Mouse (Mus musculus): ENCODE measurements at regions not wholly inside any gene's neighbourhood (a gene's known extent, or its start where the extent isn't known, plus 50 kb on each side); places are given as distances from the start of the nearest gene placed in this dataset.
A peak's percentile ranks its signal among the peaks of the same experiment; 100 is the strongest.

DNA sequence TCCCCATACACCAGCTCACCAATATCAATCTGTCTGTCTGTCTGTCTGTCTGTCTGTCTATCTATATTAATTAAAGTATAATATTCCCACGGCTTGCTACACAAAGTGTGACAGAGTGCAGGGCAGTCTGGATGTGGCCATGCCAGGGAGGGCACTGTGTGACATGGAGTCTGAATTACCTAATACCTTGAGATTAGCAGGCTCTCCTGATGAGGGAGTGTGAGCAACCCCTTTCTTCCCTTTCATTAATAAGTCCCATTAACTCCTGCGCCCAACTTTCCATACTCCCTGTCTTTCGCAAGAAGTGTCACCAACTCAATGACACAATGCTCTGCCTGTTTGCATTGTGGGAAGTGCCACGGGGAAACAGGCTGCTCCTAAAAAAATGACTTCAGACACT, 177.9 kb upstream of the Runx1 start:
- no peak for DNase-seq

DNA sequence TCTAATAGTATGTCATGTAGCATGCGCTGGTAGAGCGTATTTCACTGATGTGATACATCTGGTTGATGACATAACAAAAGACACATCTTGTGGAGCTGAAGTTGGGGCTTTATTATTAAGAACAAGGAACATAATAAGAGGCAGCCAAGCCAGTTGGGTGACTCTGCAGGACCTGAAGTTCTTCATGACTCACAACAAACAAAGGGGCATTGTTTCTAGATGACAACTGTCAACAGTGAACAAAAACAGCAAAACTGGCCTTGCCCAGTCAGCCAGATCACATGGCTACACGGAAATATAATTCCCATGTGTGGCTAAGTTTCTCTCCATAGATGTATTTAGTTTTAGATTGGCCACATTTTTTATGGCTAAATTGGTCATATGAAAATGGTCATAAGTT, 172.7 kb upstream of the Runx1 start:
- DNase-seq, result no peak

DNA sequence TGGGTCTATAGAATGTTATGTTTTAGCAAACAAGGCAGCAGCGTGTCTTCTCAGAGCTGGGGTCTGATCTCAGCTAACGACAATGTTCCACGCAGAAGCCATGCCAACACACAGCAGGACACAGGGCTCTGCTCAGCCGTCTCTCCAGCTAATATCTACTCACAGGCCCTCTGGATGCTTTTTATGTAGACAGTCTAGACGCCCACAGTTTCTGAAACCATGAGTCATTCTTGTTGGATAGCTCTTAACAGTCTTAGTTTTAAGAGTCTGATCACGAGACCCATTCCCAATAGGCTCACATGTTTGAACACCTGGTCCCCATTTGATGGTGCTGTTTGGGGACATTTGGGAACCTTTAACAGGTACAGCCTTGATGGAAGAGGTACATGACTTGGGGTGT, 171.7 kb upstream of the Runx1 start:
- DNase-seq, result no peak

DNA sequence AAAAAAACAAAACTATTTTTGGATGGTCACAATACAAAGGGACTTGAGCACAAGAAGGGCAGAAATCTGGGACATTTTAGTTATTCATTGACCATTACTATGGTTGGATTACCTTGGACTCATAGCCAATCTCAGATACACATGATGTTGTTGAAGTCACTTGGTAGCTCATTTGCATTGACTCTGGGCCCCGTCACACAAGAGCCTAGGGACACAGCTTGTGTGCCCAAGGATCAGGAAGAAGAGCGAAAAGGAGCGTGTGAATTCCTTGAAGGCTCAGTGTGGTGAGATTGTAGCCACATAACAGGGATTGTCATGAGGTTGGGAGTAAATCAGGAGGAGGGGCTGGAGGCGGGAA, 170.0 kb upstream of the Runx1 start:
- peak; percentile 44 for DNase-seq

DNA sequence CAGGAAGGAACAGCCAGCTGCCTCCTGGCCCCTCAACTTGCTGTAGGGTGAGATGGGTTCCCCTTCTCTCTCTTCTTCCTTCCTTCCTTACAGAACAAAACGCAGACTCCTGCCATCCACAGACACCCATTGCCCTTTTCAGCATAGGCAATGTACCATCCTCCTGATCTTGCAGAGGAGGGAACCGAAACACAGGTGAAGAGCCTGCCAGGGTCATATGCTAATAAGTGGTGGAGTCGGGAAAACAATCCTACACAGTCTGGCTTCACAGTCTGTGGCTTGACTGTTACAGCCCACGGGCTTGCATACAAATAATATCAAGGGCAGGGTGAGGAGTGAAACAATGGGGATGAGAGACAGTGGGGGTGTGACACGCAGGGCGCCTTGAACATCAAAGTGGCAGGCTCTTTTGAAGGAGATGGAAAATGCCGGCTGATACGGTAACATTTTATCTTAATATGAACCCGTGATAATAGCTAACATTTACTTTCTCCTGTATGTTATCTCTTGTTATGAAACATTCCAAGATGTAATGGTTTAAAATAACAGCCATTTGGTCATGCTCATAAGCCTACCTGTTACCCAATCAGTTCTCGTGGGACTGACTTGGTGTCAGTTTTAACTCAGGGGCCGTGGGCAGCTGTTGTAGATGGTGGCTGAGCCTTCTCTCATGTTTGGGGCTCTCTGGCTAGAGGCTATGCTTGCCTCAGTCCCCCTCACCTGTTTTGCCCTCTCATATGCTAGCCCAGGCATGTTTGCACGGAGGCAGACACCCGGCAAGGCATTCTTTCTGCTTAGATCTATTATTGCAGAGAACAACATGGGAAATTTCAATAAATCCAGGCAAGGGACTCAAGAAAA, 169.4 kb upstream of the Runx1 start:
- no peak for DNase-seq

DNA sequence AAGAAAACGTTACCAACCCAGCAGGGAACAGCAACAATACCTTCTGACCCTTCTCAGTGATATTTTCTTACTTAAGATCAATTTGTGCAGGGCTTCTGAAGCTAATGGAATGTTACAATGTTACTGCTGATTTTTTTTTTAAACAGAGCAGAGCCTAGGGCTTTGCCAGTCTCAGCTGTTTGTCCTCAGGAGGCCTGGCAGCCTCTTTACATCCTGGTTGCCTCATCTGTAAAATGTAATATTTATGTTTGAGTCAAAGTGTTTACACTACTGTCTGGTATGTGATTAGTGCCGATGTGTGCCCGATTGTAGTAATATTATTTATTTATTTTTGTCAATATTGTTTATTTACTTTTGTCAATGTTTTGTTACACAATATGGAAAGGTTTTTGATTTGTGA, 166.9 kb upstream of the Runx1 start:
- DNase-seq, result no peak

DNA sequence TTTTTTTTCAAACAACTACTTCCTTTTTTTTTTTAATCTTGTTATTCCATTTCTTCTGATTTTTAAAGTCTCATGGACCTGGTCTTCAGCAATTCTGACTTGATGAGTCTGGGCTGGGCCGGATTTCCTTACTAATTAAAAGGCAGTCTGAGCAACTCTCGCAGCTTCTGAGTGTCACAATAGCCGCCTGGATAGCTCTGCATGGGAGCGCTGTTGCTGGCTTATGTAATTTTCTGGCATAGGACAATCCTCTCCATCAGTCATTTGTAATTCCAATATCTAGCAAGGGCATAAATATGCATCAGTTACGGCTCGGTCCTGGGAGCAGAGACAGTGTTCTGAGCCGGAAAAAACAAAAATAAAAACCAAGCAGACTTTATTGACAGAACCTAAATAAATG, 165.5 kb upstream of the Runx1 start:
- DNase-seq, result peak; percentile 19

DNA sequence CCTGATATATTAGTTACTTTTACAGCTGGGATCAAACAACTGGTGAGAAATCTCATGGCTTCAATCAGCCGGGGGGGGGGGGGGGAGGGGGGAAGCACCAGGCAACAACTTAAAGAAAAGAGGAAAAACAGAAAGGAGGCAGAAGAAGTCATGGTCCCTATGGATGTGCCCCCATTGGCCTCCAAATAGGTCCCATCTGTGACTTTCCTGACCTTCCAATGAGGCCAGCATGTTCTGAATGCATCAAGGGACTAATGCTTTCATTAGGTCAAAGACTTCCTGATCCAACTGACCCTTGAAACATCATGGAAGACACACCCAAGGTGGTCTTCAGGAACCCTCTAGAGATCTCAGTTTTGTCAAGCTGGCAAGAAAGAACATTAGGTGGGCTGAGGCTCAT, 162.5 kb upstream of the Runx1 start:
- DNase-seq, result no peak

DNA sequence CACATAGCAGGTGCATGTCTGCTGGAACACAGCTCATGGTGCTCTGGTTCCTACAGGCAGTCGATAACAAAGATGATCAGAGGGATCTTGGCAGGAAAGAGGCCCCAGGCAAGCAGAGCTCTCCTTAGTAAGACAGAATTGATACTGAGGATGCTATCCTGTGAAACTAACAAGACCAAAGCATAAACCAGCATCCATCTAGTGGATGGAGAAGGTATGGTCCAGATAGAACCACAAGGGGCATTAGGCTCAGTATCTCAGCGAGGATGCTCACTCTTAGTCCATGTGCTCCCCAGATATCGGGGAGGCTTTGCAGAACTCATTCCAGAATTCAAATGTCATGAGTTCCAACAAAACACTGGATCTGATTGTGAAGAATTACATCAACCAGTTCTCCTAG, 162.1 kb upstream of the Runx1 start:
- no peak for DNase-seq

DNA sequence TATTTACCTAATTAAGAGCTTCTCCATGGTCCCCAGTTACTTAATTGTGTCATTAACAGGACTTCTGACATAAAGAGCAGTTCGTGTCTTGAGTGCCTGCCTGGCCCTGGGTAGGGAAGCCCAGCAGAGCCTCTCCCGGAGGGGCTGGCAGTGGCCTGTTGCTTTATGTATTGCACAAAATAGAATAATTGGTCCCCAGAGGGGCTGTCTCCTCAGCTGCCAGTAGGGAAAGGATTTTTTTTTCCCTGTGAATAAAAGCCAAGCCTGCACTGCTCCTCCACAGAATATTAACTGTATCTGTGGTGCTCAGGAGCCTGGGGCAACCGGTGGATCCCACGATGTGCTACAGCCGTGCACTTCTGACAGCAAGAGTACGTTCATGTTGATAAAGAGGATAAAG, 159.8 kb upstream of the Runx1 start:
- no peak for DNase-seq

DNA sequence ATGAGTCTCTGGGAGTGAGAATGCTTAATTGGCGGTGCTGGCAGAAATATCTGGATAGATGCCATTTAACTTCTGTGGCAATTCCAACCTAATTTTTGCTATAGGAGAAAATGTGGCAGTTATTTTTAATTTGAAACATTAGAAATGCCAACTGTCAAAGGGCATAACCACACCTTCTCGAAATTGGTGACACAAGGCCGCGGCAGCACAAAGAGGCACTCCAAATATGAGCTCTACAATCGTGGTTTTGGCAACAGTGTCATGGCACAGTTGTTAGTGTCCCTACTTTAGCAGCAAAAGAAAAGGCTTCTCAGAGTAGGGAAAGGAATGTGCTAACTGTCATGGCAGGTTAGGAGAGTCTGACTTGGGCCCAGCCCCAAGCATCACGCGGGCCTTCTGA, 157.0 kb upstream of the Runx1 start:
- no peak for DNase-seq

DNA sequence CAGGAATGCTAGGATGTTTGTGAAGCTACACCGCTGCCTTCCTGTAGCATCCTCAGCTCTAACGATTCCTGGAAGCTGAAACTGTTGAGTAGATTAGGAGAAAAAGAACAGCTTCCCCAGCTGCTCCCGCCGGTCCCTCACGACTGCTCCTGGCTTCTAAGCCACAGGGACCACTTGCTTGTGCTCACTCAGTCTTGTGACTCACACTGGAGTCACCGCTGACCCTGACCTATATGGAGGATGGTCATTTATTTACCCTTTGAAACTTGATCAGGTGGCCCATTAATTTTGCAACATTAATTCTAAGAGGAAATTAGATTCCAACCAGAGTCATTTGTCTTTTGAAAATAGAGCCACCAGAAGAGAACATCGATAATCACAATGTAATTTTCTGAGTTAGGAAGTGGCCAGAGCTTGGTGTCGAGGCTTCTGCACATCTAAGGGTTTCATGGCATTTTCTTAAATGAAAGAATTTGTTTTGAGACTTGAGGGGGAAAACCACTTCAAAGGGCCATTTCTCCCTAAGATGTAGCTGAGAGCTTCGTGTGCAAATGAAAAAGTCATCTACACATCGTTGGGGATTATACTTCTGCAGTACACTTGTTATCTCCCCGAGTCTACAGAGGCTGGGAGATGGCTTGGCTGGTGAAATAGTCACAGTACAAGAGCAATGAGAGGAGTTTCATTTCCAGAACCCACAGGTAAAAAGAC, 153.8 kb upstream of the Runx1 start:
- no peak for DNase-seq

DNA sequence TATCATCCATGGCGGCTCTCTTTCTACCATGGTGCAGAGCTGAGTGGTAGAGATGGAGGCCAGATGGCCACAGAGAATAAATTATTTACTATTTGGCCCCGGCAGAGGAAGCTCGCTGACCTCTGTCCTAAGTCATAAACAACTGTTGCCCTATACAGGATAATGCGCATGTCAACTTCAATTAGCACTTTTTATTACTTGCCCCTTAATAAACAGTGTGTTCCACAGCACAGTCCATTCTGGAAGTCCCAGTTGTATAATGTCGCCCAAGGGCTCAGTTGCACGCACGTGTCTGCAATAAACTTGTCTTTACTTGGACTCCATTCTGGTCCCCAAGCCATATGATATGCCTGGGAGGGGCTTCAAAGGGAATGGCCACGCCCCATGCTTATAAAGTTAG, 150.1 kb upstream of the Runx1 start:
- DNase-seq, result no peak

DNA sequence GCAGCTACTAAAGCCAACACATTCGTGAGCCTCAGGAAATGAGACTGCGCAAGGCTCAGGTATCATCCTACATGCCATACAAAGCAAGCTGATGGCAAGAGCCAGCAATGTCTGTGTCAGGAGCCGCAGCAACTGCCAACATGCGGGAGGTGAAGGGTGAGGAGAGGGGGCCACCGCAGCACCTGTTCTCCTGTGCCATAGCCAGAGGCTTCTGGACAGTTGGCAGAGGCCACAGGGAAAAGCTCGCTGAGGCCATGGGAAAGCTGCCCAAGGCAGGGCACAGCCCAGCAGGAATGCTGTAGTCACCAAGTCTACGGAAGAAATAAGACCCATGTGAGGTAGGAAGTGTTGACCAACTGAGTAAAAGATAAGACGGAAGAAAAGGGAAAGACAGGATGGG, 149.1 kb upstream of the Runx1 start:
- no peak for DNase-seq

DNA sequence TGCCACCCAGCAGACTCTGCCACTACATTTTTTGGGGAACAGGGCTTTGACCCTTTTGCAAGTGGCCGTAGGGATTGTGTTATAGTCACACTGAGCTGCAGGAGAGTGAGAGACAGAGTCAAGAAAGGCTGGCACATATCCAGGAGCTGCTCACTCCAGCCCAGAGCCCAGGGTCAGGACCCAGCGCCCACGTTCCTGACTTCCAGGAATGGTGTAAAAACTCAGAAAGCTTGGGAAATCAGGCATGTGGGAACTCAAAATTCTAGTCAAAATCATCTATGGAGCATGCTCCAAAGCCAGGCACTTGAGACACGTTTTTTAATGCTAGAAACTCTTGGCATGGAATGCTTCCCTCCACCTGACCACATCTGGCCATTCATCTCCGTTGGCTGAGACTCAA, 146.7 kb upstream of the Runx1 start:
- no peak for DNase-seq

DNA sequence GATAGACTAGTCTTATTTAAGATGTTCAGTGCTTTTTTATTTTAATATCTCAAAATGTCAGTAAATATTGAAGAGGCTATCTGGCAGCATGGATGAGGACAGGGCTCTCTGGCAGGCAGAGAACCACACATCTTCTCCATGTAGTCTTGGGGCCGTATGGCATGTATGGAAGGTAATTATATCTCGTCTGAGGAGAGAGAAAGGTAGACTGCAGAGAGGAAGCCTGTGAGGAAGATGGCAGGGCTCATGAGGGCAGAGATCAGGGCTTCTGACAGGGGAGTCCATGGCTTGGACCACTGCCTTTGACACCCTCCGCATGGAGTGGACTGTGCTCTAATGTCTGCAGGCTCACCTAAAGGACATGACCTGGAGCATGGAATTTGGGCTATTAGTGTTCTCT, 146.0 kb upstream of the Runx1 start:
- no peak for DNase-seq

DNA sequence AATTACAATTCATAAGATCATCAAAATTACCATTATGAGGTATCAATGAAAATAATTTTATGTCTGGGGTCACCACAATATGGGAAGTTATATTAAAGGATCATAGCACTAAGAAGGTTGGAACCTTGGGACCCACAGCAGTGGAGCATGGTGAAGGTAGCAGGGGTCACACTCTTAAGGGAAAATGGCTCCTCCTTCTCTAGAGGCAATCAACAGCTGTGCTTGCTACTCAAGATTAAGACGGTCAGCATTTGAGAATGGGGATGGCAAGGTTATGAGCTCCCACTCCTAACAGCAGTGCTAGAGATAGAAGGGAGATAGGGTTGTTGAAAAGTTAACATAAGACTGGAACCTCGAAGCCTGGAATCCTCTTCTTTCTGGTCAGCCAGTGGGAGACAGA, 144.6 kb upstream of the Runx1 start:
- DNase-seq, result no peak

DNA sequence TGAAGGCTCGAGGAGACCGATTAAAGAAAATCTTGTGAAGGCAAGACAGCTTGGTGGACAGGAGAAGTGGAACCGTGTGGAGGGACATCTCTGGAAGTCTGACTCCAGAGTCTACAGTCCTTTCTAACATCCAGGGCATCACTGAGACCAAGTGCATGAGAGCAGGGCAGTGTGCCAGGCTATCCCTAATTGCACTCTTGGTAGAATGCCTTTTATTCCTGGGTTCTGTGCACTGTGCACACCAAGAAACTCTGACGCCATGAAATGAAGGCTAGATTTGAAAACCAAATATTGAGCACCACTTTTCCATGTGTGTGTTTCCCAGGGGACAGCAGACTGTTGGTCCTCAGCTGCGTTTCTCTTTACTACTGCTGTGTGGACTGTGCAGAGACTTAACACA, 143.1 kb upstream of the Runx1 start:
- no peak for DNase-seq

DNA sequence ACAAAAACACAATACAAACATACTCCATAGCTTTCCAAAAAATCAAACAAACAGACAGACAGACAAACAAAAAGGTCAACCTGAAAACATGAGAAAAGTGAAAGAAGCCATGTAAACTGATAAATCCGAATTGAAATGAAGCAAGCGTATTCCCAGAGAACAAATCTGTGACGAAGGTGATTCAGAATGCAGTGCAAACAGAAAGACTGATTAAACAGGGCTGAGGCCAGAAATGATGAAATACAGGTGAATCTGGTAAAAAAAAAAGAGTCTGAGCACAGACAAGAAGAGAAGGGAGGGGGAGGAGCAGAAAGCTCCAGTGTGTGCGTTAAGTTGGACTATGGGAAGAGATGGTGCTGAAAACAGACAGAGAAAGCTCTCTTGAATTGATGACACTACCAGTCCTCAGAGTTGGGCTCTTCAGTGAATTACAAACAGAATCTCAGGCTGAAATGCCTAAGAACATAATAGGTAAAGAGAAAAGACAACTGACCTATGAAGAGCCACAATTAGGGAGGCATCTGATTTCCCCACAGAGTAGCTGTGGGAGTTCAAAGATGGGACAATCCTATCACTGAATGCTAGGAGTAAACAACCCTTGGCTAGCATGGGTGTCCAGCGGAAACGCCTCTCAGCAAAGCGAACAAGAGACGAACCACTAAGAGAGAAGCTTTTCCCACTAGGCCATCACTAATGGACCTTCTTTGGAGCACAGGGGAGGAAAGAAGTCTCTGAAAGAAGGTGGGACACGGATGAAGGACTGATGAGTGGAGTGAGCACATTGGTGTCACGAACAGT, 140.3 kb upstream of the Runx1 start:
- no peak for DNase-seq

DNA sequence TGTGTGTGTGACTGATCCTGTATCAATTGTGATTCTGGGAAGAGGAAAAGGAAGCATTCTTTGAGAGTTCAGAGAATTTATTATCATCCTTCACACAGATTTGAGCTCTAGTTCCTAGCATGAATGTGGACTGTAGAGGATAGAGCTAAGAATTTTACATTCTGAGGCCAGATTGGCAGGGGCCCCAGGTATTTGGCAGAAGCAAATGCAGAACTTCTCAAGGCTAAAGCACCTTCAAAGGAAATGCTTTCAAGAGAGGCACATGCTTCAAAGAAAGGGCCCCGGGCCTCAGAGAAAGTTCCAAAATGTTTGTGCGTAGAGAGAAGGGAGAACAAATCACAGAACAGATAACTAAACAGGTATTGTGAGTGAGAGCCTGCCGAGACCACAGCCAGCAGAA, 139.7 kb upstream of the Runx1 start:
- DNase-seq, result no peak

DNA sequence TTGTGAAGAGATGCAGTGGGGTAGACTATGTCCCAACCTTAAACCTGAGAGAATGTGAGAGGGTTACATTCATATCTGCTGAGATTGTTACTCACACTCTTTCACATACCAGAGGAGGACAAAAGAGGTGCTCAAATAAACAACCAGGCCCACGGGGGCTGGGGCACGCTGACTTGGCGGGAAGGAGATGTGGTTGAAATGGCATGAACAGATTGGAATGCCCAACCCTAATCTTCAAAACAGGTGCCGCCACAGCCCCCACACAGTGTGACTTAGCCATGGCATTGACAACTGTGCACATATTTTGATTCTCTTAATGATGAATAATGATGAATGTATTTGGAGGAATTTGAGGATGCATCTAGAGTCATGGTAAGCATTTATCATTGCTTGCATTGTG, 137.6 kb upstream of the Runx1 start:
- no peak for DNase-seq

DNA sequence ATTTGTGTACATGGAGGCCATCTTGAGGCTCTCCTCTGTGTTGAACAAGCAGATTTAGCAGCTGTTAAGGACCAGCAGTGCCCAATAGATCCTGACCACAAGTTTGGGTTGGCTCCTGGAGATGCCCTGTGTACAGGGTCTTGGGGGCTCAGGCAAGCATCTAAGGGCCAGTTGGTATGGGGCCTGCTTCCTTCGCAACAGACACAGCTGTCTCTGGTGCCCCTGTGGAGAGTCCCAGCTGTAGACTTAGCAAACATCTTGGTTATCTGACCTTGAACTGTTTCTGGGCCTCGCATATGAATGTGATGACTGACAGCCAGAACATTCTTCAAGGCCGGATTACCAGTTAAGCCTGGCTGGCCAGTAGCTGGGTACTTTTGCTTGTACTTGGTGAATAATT, 135.4 kb upstream of the Runx1 start:
- DNase-seq, result no peak

DNA sequence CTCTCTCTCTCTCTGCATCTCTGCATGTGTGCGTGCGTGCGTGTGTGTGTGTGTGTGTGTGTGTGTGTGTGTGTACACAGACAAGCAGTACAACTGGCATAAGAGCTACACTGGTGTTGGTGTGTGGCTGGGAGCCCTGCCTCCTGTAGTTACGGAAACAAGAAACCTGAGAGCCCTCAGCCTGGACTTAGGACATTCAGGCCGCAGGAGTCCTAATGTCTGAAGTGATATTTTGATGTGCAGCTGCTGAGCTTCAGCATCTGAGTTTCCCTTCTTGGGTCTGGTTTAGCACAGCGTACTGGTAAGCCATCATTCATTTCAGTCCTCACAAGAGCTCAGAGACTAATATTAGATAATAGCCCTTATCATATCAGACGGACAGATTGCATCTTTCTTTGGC, 134.8 kb upstream of the Runx1 start:
- DNase-seq, result no peak

DNA sequence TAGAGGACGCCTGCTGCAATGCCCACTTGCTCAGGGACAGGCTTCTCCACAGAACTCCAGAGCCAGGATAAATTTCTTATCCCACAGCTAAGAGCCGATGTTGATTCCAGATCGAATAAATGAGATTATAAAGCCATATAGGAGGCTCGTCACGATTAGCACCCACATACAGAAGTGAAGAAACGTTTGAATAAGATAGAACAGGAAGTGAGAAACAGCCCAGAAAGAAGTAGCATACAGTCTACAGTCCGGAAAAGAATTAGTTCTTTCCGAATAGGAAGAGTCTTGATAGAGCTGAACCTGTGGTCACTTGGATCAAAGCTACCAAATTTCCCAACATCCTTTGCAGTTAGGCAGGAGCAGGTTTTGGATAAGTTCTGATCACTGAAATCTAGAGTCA, 133.0 kb upstream of the Runx1 start:
- no peak for DNase-seq

Measured in kidney, adult 9 months (tissue).